Mouse (Mus musculus): ENCODE measurements around the gene Stac3. TPM values are rescaled to one million over a fixed set of nuclear protein-coding genes. Genes with fewer than 3 reads are reported as not detected.

Stac3 gene
- 2.2 TPM for polyA plus RNA-seq (2014; fragmentation: Illumina TruSeq; extraction: RNeasy Lipid Tissue Mini Kit (QIAGEN cat#74804); ENCODE audit: low read depth, low replicate concordance)

DNA sequence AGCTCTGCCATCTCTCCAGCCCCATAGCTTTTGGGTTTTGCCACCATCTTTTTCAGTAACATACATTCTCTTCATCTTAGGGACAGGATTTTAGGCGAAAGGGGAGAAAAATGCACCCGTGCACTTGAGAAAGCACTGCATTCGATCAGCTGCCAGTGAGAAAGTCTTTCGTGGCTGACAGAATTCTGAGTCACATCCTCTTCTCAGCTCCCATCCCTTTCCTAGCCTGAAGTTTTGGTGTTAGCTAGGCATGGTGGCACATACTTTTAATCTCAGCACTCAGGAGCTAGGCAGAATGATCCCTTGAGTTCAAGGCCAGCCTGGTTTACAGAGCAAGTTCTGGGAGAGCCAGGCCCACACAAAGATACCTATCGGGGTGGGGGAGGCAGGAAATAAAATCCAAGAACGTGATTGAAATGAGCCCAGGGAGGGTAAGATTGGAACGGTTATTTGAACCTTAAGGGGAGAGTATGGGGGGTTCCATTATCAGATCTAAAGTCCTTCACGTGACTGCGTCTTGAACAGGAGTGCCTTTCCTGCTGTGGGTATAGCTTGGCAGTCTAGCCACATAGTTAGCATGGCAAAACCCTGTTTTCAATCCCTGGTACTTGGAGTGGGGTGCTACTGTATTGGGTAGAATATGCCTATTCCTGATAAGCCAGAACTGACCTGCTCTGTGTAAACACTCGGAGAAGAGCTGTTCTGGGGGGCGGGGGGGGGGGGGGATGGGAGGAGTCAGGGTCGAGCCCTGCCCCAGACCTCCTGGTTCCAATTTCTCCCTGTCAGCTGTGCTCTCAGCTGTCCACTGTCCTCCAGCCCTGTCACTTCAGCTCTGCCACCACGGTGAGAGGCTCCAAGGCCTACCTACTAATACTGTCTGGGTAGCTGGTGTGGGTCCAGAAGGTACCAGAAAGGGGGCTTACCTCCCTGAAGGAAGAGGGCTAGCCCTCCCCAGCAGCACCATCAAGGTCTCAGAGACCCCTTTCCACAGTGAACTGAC, at the start of gene Stac3:
TSS of gene Stac3 (plus strand) at position 793 of the 1,000 bp plus-strand sequence.

DNA sequence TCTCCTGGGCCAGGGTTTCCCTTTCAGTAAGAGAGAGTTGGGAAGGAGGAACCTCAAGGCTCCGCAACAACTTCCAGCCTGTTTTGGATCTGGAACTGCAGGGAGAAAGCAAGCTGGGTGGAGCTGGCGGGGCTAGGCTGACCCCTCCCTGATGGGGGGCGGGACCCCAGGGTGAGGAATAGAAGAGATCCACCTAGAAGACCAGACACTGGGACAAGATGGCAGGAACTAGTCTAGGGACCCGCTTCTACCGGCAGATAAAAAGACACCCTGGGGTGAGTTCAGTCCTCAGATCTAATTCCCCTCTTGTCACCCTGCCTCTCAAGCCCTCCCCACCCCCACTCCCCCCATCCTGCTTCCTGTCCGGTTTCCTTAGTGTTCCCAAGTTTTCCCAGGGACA, 13.3 kb downstream of the Stac3 start, which contains the start of gene Ndufa4l2:
TSS of gene Ndufa4l2 (plus strand) at position 204 of the 400 bp plus-strand sequence.

DNA sequence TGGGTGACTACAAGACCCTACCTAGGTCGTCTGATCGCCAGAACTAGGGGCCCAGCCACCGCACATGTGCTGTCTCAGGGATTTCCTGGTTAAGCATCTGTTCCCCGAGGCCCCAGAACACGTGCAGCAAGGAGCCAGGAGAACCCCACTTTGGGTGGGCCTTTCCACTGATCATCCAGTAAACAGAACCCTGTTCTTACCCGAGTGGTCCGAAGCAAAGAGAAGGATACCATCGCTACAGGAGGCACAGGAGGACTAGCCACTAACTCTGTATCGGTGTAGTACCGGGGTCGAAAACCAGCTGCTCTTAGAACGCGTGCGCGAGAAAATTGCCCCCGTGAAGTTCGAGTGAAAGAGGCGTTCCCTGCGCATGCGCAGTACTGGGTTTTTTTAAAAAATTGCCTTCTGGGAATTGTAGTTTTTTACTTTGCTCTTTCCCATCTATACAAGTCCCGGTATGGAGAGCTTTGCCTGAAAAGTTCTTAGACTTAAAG, 20.6 kb downstream of the Stac3 start, which contains the start of gene Shmt2:
TSS of gene Shmt2 (minus strand) at position 357 of the 494 bp plus-strand sequence.

DNA sequence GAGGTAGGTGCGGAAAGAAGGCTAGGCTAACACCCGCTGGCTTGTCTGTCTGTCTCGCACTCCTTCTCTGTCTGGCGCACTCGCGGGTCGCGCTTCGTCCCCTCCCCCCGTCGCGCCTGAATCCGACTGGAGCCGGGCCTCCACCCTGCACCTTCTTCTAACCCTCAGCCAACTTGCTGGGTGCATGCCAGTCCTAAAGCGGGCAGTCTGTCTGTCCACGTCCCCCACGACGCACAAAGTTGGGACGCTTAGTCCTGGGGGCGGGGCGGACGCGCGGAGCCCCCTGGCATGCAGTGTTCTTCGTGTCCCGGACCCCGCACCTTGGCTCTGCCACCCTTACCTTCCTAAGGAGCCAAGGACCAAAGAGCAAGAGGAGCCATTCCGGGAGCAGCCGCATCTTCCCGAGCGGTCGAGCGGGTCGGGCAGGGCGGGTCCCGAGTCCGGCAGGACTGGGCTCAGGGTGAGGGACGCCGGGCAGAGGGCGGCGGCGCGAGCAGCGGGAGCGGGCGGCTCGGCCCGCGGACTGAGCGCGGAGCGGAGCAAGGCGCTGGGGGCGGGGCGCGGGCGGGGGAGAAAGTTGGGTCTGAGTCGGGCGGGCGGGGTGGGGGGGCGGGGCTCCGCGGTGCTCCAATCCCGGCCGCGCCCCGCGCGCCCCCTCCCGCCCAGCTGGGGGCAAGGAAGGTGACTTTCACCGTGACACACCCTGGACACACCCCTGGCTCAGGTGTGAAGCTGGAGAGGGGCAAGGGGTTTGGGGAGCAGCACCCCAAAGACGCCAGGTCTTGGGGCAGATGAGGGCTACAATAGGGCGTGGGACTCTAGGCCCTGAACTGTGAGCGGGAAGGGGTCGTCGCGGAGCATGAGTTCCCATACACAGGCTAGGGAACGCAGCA, 32.8 kb downstream of the Stac3 start, which contains the start of gene Nxph4:
TSS of gene Nxph4 (minus strand) at position 524 of the 893 bp plus-strand sequence.

Other genes with a start within 250 kb of the Stac3 start
- 2.7 TPM for gene Kif5a, start 238.3 kb upstream of the Stac3 start, polyA plus RNA-seq (2014; fragmentation: Illumina TruSeq; extraction: RNeasy Lipid Tissue Mini Kit (QIAGEN cat#74804); ENCODE audit: low read depth, low replicate concordance)
- gene Dctn2, start 235.3 kb upstream of the Stac3 start, polyA plus RNA-seq (2014; fragmentation: Illumina TruSeq; extraction: RNeasy Lipid Tissue Mini Kit (QIAGEN cat#74804); ENCODE audit: low read depth, low replicate concordance) = 189 TPM
- 36.5 TPM for gene Mbd6, start 212.7 kb upstream of the Stac3 start, polyA plus RNA-seq (2014; fragmentation: Illumina TruSeq; extraction: RNeasy Lipid Tissue Mini Kit (QIAGEN cat#74804); ENCODE audit: low read depth, low replicate concordance)
- 41.3 TPM for gene Mars, start 189.9 kb upstream of the Stac3 start, polyA plus RNA-seq (2014; fragmentation: Illumina TruSeq; extraction: RNeasy Lipid Tissue Mini Kit (QIAGEN cat#74804); ENCODE audit: low read depth, low replicate concordance)
- gene Arhgap9, start 179.7 kb upstream of the Stac3 start, polyA plus RNA-seq (2014; fragmentation: Illumina TruSeq; extraction: RNeasy Lipid Tissue Mini Kit (QIAGEN cat#74804); ENCODE audit: low read depth, low replicate concordance) = 9.8 TPM
- 9.5 TPM for gene Gli1, start 159.7 kb upstream of the Stac3 start, polyA plus RNA-seq (2014; fragmentation: Illumina TruSeq; extraction: RNeasy Lipid Tissue Mini Kit (QIAGEN cat#74804); ENCODE audit: low read depth, low replicate concordance)
- not detected for gene Inhbe, start 147.3 kb upstream of the Stac3 start, polyA plus RNA-seq (2014; fragmentation: Illumina TruSeq; extraction: RNeasy Lipid Tissue Mini Kit (QIAGEN cat#74804); ENCODE audit: low read depth, low replicate concordance)
- not detected for gene Inhbc, start 131.3 kb upstream of the Stac3 start, polyA plus RNA-seq (2014; fragmentation: Illumina TruSeq; extraction: RNeasy Lipid Tissue Mini Kit (QIAGEN cat#74804); ENCODE audit: low read depth, low replicate concordance)
- 70.1 TPM for gene R3hdm2, start 121.4 kb upstream of the Stac3 start, polyA plus RNA-seq (2014; fragmentation: Illumina TruSeq; extraction: RNeasy Lipid Tissue Mini Kit (QIAGEN cat#74804); ENCODE audit: low read depth, low replicate concordance)
- 10.1 TPM for gene Ndufa4l2, start 13.3 kb downstream of the Stac3 start, polyA plus RNA-seq (2014; fragmentation: Illumina TruSeq; extraction: RNeasy Lipid Tissue Mini Kit (QIAGEN cat#74804); ENCODE audit: low read depth, low replicate concordance)
- 75.6 TPM for gene Shmt2, start 20.8 kb downstream of the Stac3 start, polyA plus RNA-seq (2014; fragmentation: Illumina TruSeq; extraction: RNeasy Lipid Tissue Mini Kit (QIAGEN cat#74804); ENCODE audit: low read depth, low replicate concordance)
- 23.4 TPM for gene Nxph4, start 32.9 kb downstream of the Stac3 start, polyA plus RNA-seq (2014; fragmentation: Illumina TruSeq; extraction: RNeasy Lipid Tissue Mini Kit (QIAGEN cat#74804); ENCODE audit: low read depth, low replicate concordance)
- 188 TPM for gene Lrp1, start 119.5 kb downstream of the Stac3 start, polyA plus RNA-seq (2014; fragmentation: Illumina TruSeq; extraction: RNeasy Lipid Tissue Mini Kit (QIAGEN cat#74804); ENCODE audit: low read depth, low replicate concordance)
- gene Stat6, start 141.3 kb downstream of the Stac3 start, polyA plus RNA-seq (2014; fragmentation: Illumina TruSeq; extraction: RNeasy Lipid Tissue Mini Kit (QIAGEN cat#74804); ENCODE audit: low read depth, low replicate concordance) = 62.2 TPM
- 9.3 TPM for gene Nemp1, start 165.2 kb downstream of the Stac3 start, polyA plus RNA-seq (2014; fragmentation: Illumina TruSeq; extraction: RNeasy Lipid Tissue Mini Kit (QIAGEN cat#74804); ENCODE audit: low read depth, low replicate concordance)
- gene Nab2, start 166.9 kb downstream of the Stac3 start, polyA plus RNA-seq (2014; fragmentation: Illumina TruSeq; extraction: RNeasy Lipid Tissue Mini Kit (QIAGEN cat#74804); ENCODE audit: low read depth, low replicate concordance) = 29.3 TPM
- 0.57 TPM for gene Myo1a, start 203.5 kb downstream of the Stac3 start, polyA plus RNA-seq (2014; fragmentation: Illumina TruSeq; extraction: RNeasy Lipid Tissue Mini Kit (QIAGEN cat#74804); ENCODE audit: low read depth, low replicate concordance)
- 2.5 TPM for gene Tac2, start 222.8 kb downstream of the Stac3 start, polyA plus RNA-seq (2014; fragmentation: Illumina TruSeq; extraction: RNeasy Lipid Tissue Mini Kit (QIAGEN cat#74804); ENCODE audit: low read depth, low replicate concordance)
- gene Zbtb39, start 237.9 kb downstream of the Stac3 start, polyA plus RNA-seq (2014; fragmentation: Illumina TruSeq; extraction: RNeasy Lipid Tissue Mini Kit (QIAGEN cat#74804); ENCODE audit: low read depth, low replicate concordance) = 8.4 TPM